Mouse (Mus musculus) hindbrain, embryonic 11.5 days (tissue): ENCODE data around the gene Eri3. TPM values are rescaled to one million over a fixed set of nuclear protein-coding genes. Genes with fewer than 3 reads are reported as not detected.
A peak's percentile ranks its signal among the peaks of the same experiment; 100 is the strongest.

Experiments used
- ATAC-seq: fragments of 200-750 bp; cut with Nextera tagmentation; 2 replicates; pipeline ENCODE4 v1.8.0; 2017; ENCODE audit warnings: mild to moderate bottlenecking, moderate TSS enrichment, moderate library complexity; ENCODE audit not compliant: low FRiP score
- DNase-seq: peaks from one replicate; pipeline ENCODE4 v3.0.0-alpha.2; 2015; ENCODE audit warnings: low spot score
- H3K27ac ChIP-seq: fragments of 300-500 bp; sonication (generic); 2 replicates; pipeline ENCODE4 v1.5.1; 2014; ENCODE audit warnings: mild to moderate bottlenecking, low read depth, low read length
- H3K27me3 ChIP-seq: fragments of 300-500 bp; sonication (generic); 2 replicates; pipeline ENCODE4 v1.6.1; 2014; ENCODE audit warnings: mild to moderate bottlenecking, low read length, moderate library complexity, mixed read lengths; ENCODE audit not compliant: control insufficient read depth, insufficient read depth
- H3K36me3 ChIP-seq: fragments of 300-500 bp; sonication (generic); 2 replicates; pipeline ENCODE4 v1.6.1; 2014; ENCODE audit warnings: mild to moderate bottlenecking, low read length, moderate library complexity, mixed read lengths; ENCODE audit not compliant: control insufficient read depth, insufficient read depth
- H3K4me1 ChIP-seq: fragments of 300-500 bp; sonication (generic); replicated peaks from 2 replicates; pipeline ENCODE4 v1.6.1; 2014; ENCODE audit warnings: low read length, mixed read lengths; ENCODE audit not compliant: control insufficient read depth, insufficient read depth
- H3K4me2 ChIP-seq: fragments of 300-500 bp; sonication (generic); replicated peaks from 2 replicates; pipeline ENCODE4 v1.6.1; 2014; ENCODE audit warnings: mild to moderate bottlenecking, low read depth, low read length
- H3K4me3 ChIP-seq: fragments of 300-500 bp; sonication (generic); 2 replicates; pipeline ENCODE4 v1.5.1; 2014; ENCODE audit warnings: low read depth, low read length
- H3K9ac ChIP-seq: fragments of 300-500 bp; sonication (generic); 2 replicates; pipeline ENCODE4 v1.6.1; 2014; ENCODE audit warnings: low read depth, low read length
- H3K9me3 ChIP-seq: fragments of 300-500 bp; sonication (generic); 2 replicates; pipeline ENCODE4 v1.6.1; 2016; ENCODE audit warnings: low read length; ENCODE audit not compliant: control insufficient read depth
- WGBS: fragments of 180-500 bp; shearing (Covaris S2); extraction: QIAGEN DNeasy Blood & Tissue Kit; methylation state at CpG from one replicate; pipeline ENCODE4 v1.1.7; 2014; 5-methylcytosine and 5-hydroxymethylcytosine counted together
- polyA plus RNA-seq: library from polyadenylated mRNA; unstranded; fragments of >200 nt; fragmentation: Nextera tagmentation; extraction: Ambion mirVana; gene quantifications from 2 replicates; pipeline ENCODE4 v1.2.1, GENCODE M21; 2014

The Eri3 gene
- polyA plus RNA-seq, 1 experiment from 2014 or later: 110 TPM

DNA sequence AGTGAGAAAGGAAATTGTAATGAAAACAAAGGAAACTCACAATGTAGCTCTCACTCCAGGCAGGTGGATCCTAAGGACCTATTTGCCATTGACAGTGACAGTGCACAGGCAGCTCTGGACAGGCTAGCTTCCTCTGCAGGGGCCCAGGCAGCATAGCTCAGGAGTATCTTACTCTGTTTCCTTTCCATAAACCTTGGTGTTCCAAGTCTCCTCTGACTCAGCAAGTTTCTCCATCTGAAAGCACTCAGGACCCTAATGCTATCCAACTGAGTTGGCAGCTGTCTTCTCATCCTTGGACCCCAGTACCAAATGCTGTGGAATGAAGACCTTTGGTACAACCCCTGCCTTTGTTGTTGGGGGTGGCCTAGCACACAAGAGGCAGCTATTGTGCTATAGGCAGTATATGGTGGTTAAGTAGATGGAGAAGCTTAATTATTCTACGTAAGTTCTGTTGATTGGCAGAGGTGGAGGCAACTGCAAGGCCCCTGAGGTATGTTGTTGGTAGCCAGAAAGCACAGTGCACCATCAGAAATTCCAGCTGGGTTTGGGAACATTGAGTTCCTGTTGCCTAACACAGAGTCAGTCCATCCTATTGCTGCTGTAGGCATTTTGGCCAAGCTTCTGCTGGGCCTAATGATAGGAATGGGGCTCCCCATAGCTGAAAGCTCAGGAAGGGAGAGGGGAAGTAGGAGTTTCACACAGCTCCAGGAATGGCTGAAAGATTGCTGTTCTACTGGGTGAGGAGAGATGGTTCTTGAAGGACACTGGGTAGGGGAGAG is 90.9 kb downstream of the Eri3 start:
- no peaks in the 10 kb centered on the region for H3K9me3 ChIP-seq
- H3K9ac ChIP-seq: no peak overlapping the region
- 97% methylated on average over 1 of the region's 1 CpGs for WGBS
- H3K4me1 ChIP-seq: 0 out of 2 replicates have a peak, but pooled peaks cover 5% of the 10 kb centered on the region
- no peak for ATAC-seq
- no peak overlapping the region for H3K4me2 ChIP-seq
- H3K27me3 ChIP-seq: no peaks in the 10 kb centered on the region
- no peak overlapping the region for H3K27ac ChIP-seq
- no peak for DNase-seq
- H3K36me3 ChIP-seq: no peaks in the 10 kb centered on the region
- no peak overlapping the region for H3K4me3 ChIP-seq

DNA sequence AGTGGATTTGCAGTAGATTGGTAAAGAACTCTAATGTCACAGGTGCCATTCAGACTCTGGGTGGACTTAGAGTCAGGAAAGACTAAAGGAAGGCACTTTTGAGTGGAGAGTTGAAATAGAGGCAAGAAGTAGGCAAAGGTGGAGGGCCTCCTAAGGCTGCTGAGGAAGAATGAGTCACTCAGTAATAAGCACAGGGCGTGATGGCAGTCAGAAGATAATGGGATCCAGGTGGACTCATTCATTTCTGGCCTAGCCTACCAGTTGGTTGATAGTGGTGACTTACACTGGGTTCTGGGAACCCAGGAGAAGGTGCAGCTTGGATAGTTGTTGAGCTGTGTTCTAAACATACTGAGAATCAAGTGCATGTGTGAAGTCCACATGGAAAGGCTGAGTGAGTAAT is 91.6 kb downstream of the Eri3 start:
- H3K4me2 ChIP-seq: no peak overlapping the region
- ATAC-seq (no peak), DNase-seq (no peak)
- H3K4me3 ChIP-seq: no peak overlapping the region
- H3K4me1 ChIP-seq: peaks cover 8% of the 10 kb centered on the region; the same call in 1 of the 2 replicates
- H3K27ac ChIP-seq: no peak overlapping the region
- WGBS: 83% methylated on average over 1 of the region's 1 CpGs
- H3K27me3 ChIP-seq: no peaks in the 10 kb centered on the region
- H3K36me3 ChIP-seq: no peaks in the 10 kb centered on the region
- no peaks in the 10 kb centered on the region for H3K9me3 ChIP-seq
- H3K9ac ChIP-seq: no peak overlapping the region

- ATAC-seq (peak; percentile 86), DNase-seq (peak; percentile 59)
- no peak overlapping the region for H3K4me2 ChIP-seq
- H3K27ac ChIP-seq: peak overlapping the region; percentile 67
- no peaks in the 10 kb centered on the region for H3K27me3 ChIP-seq
- H3K4me3 ChIP-seq: no peak overlapping the region
- WGBS: 42% methylated on average over 22 of the region's 22 CpGs
- H3K4me1 ChIP-seq: peaks cover 10% of the 10 kb centered on the region; the same call in 1 of the 2 replicates
- H3K9ac ChIP-seq: no peak overlapping the region
- no peaks in the 10 kb centered on the region for H3K9me3 ChIP-seq
- no peaks in the 10 kb centered on the region for H3K36me3 ChIP-seq
Observed at GRCm38 (mm10) chr4:117645031-117645435, 94.9 kb downstream of the Eri3 start.

- no peaks in the 10 kb centered on the region for H3K27me3 ChIP-seq
- peak overlapping the region; percentile 67 for H3K27ac ChIP-seq
- no peak for ATAC-seq
- H3K9me3 ChIP-seq: no peaks in the 10 kb centered on the region
- H3K4me3 ChIP-seq: no peak overlapping the region
- no peak overlapping the region for H3K4me2 ChIP-seq
- H3K4me1 ChIP-seq: peaks cover 10% of the 10 kb centered on the region; the same call in 1 of the 2 replicates
- DNase-seq: no peak
- 80% methylated on average over 2 of the region's 2 CpGs for WGBS
- H3K9ac ChIP-seq: no peak overlapping the region
- no peaks in the 10 kb centered on the region for H3K36me3 ChIP-seq
Observed at GRCm38 (mm10) chr4:117645859-117646258, 95.7 kb downstream of the Eri3 start.

GRCm38 (mm10) chr4:117646496-117646895 is 96.3 kb downstream of the Eri3 start:
- no peak overlapping the region for H3K4me2 ChIP-seq
- WGBS: 74% methylated on average over 8 of the region's 8 CpGs

DNA sequence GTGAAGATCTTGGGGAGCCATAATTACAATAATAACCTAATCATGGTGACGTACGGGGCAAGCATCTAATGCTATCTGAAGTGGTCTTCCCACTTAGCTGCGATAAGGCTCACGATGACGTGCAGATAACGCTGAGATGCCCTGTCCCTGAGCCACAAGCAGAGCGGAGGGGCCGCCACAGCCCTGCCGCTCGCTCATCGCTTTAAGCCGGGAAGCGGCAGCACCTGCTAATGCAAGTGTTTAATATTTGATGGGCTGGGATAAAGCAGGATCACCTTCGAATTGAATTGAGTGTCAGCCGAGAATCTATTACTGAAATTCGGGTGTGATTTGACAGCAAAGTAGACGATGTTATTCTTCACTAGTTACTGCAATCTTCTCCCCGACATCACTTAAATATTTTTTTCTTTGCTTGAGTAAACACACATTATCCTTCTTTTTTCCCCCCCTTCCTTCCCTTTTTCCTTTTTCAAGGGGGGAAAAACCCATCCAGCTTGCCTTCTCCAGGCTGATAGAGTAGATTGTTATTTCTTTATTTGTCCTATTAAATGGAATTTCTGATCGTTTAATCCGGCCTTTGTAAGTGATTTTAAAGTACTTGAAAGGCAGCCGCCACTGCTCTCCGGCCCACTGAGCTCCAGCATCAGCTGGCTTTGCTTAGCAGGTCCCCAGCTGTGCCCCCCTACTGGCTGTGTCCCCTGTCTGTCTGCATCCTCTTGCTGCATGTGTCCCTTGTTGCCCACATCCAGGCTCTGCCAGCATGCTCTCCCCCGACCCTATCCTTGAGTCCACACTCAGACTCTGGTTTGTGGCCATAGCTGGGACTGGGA is 97.0 kb downstream of the Eri3 start:
- 53% methylated on average over 23 of the region's 23 CpGs for WGBS
- peak overlapping the region; percentile 56 for H3K27ac ChIP-seq

More at GRCm38 (mm10) chr4:117646496-117646895, 96.3 kb downstream of the Eri3 start:
- ATAC-seq (no peak), DNase-seq (no peak)
- peaks cover 10% of the 10 kb centered on the region; the same call in 1 of the 2 replicates for H3K4me1 ChIP-seq
- no peaks in the 10 kb centered on the region for H3K36me3 ChIP-seq
- no peaks in the 10 kb centered on the region for H3K27me3 ChIP-seq
- H3K4me3 ChIP-seq: no peak overlapping the region
- no peaks in the 10 kb centered on the region for H3K9me3 ChIP-seq
- H3K27ac ChIP-seq: peak overlapping the region; percentile 67
- H3K9ac ChIP-seq: no peak overlapping the region

DNA sequence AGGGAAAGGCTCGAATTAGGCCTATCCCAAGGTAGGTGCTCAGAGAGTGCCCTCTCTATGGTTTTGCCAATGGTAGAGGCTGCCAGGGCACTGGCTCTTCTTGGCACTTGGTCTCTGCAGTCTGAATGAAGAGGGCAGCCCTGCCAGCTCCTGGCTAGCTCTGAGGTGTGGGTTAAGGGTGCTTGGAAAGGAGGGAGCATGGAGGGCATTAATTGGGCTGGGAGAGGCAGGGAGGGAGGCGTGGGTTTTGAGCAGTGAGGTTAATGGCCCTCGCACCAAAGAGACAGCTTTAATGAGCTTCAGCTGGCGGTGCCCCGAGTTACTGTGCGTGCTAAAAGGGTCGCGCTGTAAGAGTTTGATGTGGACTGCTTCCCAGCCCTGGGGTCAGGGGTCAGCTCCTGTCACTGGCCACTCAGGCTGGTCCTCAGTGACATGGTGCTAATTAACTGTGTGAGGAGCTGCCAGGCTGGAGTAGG is 101.5 kb downstream of the Eri3 start:
- Histone ChIP-seq H3K36me3 (no peaks in the 10 kb centered on the region), H3K4me3 (no peak overlapping the region), H3K27me3 (no peaks in the 10 kb centered on the region), H3K4me2 (no peak overlapping the region), H3K27ac (0 out of 2 replicates have a peak overlapping the region, but pooled peaks have one; percentile 2), H3K9ac (no peak overlapping the region), H3K4me1 (peaks cover 17% of the 10 kb centered on the region), H3K9me3 (no peaks in the 10 kb centered on the region)
- WGBS: 21% methylated on average over 8 of the region's 8 CpGs
- no peak; the same call in 1 of the 2 replicates for ATAC-seq
- no peak for DNase-seq

More for the DNA sequence above, 97.0 kb downstream of the Eri3 start:
- DNase-seq: no peak
- Histone ChIP-seq H3K36me3 (no peaks in the 10 kb centered on the region), H3K9me3 (no peaks in the 10 kb centered on the region), H3K9ac (no peak overlapping the region), H3K4me2 (no peak overlapping the region), H3K4me1 (peaks cover 12% of the 10 kb centered on the region; the same call in 1 of the 2 replicates), H3K27me3 (no peaks in the 10 kb centered on the region), H3K4me3 (no peak overlapping the region)
- no peak for ATAC-seq

DNA sequence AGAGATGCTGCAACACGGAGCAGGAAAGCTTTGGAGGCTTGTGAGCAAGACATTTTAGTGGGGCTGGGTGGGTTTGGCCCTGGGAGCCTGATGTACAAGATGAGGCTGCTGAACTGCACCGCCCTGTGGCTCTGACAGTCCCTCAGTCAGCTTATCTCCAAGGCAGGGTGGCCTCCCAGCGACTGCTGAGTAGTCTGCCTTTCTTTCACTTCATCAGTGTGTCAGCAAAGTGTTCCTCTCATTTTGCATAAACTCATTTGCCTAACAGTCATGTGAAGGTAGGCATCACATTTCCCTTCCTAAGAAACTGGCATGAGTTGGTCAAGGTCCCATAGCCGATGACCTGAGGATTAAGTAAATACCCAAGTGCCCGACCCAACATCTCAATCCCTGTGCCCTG is 102.6 kb downstream of the Eri3 start:
- Histone ChIP-seq H3K4me1 (peaks cover 17% of the 10 kb centered on the region), H3K9me3 (no peaks in the 10 kb centered on the region), H3K4me2 (no peak overlapping the region), H3K4me3 (no peak overlapping the region), H3K9ac (no peak overlapping the region), H3K27me3 (no peaks in the 10 kb centered on the region), H3K27ac (no peak overlapping the region), H3K36me3 (no peaks in the 10 kb centered on the region)
- DNase-seq: no peak
- 61% methylated on average over 5 of the region's 5 CpGs for WGBS
- ATAC-seq: no peak
